Mouse (Mus musculus): ENCODE results near the gene Dgcr6. TPM values are rescaled to one million over a fixed set of nuclear protein-coding genes. Genes with fewer than 3 reads are reported as not detected.
A peak's percentile ranks its signal among the peaks of the same experiment; 100 is the strongest.

The Dgcr6 gene
- polyA plus RNA-seq, 1 experiment from 2014 or later, result 82.8 TPM

DNA sequence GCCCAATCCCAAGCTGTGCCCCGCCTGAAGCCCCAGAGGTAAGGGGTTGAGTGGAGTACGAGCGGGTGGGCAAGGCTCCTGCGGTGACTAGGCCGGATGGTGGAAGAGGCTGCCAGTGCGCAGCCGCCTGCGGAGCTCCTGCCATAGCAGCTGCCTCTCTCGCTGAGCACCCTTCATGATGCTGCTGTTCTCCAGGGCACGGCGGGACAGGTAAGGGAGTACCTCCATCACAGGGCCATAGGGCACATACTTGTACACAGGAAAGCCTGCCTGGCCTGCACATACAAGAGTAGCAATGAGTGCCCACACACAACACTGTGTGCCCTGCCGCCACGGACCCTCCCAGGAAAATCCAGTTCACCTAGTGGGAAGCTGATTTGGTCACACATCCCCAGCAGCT is 19.4 kb downstream of the Dgcr6 start:
- Histone ChIP-seq H3K36me3 (ENCODE audit: control insufficient read depth, insufficient read depth, low read length) (peaks cover 12% of the 10 kb centered on the region), H3K27me3 (ENCODE audit: control insufficient read depth, insufficient read depth, low read length) (no peaks in the 10 kb centered on the region), H3K9ac (ENCODE audit: low read length) (no peak overlapping the region), H3K4me1 (replicated peaks; ENCODE audit: control insufficient read depth, insufficient read depth) (no peaks in the 10 kb centered on the region), H3K27ac (replicated peaks) (no peak overlapping the region), H3K4me3 (ENCODE audit: low read depth, low read length) (no peak overlapping the region), H3K4me2 (replicated peaks; ENCODE audit: low read depth) (no peak overlapping the region), H3K9me3 (ENCODE audit: control insufficient read depth, low read length) (no peaks in the 10 kb centered on the region)
- DNase-seq (ENCODE audit: low spot score) (no peak), ATAC-seq (ENCODE audit: low FRiP score, low TSS enrichment) (no peak)
- WGBS, result 98% methylated on average over 13 of the region's 13 CpGs
- no peak for TF ChIP-seq EP300 (optimal IDR thresholded peaks at IDR 0.05)
- TF ChIP-seq CTCF (IDR thresholded peaks at IDR 0.05; ENCODE audit: low read depth), result no peak

DNA sequence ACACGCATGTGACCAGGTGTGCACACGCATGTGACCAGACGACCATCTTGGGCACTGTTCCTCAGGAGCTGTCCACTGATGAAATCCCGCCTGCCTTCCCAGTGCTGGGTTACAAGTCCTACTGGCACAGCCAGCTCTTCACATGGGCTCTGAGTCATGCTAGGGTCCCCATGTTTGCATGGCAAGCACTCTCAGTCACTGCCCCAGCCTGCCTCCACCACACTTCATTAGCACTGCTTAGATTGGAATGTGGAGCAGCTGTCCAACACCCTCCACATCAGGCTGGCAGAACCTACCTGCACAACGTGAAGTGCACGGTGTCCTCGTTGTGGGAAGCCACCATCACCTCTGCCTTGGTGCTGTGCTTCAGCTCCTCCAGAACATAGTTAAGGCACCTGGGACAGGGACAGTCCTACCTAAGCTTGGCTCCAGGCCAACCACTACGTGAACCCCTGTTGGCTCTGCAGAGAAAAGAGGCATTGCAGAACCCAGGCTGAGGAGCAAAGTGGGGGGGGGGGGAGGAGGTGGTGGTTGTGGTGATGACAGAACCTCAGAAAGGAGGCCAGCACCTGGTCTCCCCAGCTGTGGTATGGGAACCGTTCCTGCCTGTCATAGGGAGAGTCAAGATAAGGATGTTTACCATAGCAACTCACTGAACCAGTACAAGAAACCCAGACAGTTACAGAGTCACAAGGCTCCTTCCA is 20.8 kb downstream of the Dgcr6 start:
- Histone ChIP-seq H3K36me3 (ENCODE audit: control insufficient read depth, insufficient read depth, low read length) (peaks cover 10% of the 10 kb centered on the region), H3K4me2 (replicated peaks; ENCODE audit: low read depth) (no peak overlapping the region), H3K27ac (replicated peaks) (peak overlapping the region; percentile 61), H3K27me3 (ENCODE audit: control insufficient read depth, insufficient read depth, low read length) (no peaks in the 10 kb centered on the region), H3K4me1 (replicated peaks; ENCODE audit: control insufficient read depth, insufficient read depth) (no peaks in the 10 kb centered on the region), H3K4me3 (ENCODE audit: low read depth, low read length) (no peak overlapping the region), H3K9me3 (ENCODE audit: control insufficient read depth, low read length) (no peaks in the 10 kb centered on the region), H3K9ac (ENCODE audit: low read length) (no peak overlapping the region)
- TF ChIP-seq CTCF (IDR thresholded peaks at IDR 0.05; ENCODE audit: low read depth), result no peak
- TF ChIP-seq EP300 (optimal IDR thresholded peaks at IDR 0.05), result no peak
- 62% methylated on average over 9 of the region's 9 CpGs for WGBS
- DNase-seq (ENCODE audit: low spot score) (peak; percentile 41), ATAC-seq (ENCODE audit: low FRiP score, low TSS enrichment) (peak; percentile 51)

DNA sequence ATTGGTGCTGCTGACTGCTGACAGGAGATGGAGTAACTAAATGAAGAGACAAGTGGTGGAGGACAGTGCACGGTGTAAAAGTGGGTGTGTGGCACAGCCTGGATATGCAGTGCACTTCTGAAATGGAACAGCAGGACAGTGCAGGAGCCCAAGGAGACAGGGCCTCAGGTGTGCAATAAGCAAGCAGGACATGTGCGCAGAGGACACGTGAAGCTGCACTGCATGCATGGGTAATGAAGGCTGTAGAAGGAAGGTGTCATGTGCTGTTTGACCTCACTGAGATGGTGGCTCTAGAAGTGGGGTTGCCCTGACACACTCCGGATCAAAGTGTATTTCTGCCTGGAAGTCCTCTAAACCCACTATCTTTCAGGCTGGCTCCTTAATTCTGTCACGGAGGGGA is 22.0 kb downstream of the Dgcr6 start:
- no peaks in the 10 kb centered on the region for H3K27me3 ChIP-seq (ENCODE audit: control insufficient read depth, insufficient read depth, low read length)
- H3K27ac ChIP-seq (replicated peaks), result peak overlapping the region; percentile 61
- no peak for ATAC-seq (ENCODE audit: low FRiP score, low TSS enrichment)
- no peak for DNase-seq (ENCODE audit: low spot score)
- H3K36me3 ChIP-seq (ENCODE audit: control insufficient read depth, insufficient read depth, low read length), result peaks cover 10% of the 10 kb centered on the region
- H3K9me3 ChIP-seq (ENCODE audit: control insufficient read depth, low read length), result no peaks in the 10 kb centered on the region
- no peak overlapping the region for H3K4me2 ChIP-seq (replicated peaks; ENCODE audit: low read depth)
- no peak overlapping the region for H3K9ac ChIP-seq (ENCODE audit: low read length)
- WGBS, result 78% methylated on average over 5 of the region's 5 CpGs
- H3K4me3 ChIP-seq (ENCODE audit: low read depth, low read length), result no peak overlapping the region
- H3K4me1 ChIP-seq (replicated peaks; ENCODE audit: control insufficient read depth, insufficient read depth), result no peaks in the 10 kb centered on the region
- TF ChIP-seq CTCF (IDR thresholded peaks at IDR 0.05; ENCODE audit: low read depth) (no peak), EP300 (optimal IDR thresholded peaks at IDR 0.05) (no peak)

- DNase-seq (ENCODE audit: low spot score) (no peak), ATAC-seq (ENCODE audit: low FRiP score, low TSS enrichment) (no peak)
- H3K36me3 ChIP-seq (ENCODE audit: control insufficient read depth, insufficient read depth, low read length), result peaks cover 9% of the 10 kb centered on the region
- no peaks in the 10 kb centered on the region for H3K27me3 ChIP-seq (ENCODE audit: control insufficient read depth, insufficient read depth, low read length)
- no peak overlapping the region for H3K4me3 ChIP-seq (ENCODE audit: low read depth, low read length)
- WGBS, result 33% methylated on average over 3 of the region's 3 CpGs
- no peak overlapping the region for H3K4me2 ChIP-seq (replicated peaks; ENCODE audit: low read depth)
- TF ChIP-seq EP300 (optimal IDR thresholded peaks at IDR 0.05) (no peak), CTCF (IDR thresholded peaks at IDR 0.05; ENCODE audit: low read depth) (no peak)
- no peaks in the 10 kb centered on the region for H3K9me3 ChIP-seq (ENCODE audit: control insufficient read depth, low read length)
- no peaks in the 10 kb centered on the region for H3K4me1 ChIP-seq (replicated peaks; ENCODE audit: control insufficient read depth, insufficient read depth)
- no peak overlapping the region for H3K9ac ChIP-seq (ENCODE audit: low read length)
- H3K27ac ChIP-seq (replicated peaks), result peak overlapping the region; percentile 61
These were observed 22.5 kb downstream of the Dgcr6 start for GRCm38 (mm10) chr16:18075201-18075600.

DNA sequence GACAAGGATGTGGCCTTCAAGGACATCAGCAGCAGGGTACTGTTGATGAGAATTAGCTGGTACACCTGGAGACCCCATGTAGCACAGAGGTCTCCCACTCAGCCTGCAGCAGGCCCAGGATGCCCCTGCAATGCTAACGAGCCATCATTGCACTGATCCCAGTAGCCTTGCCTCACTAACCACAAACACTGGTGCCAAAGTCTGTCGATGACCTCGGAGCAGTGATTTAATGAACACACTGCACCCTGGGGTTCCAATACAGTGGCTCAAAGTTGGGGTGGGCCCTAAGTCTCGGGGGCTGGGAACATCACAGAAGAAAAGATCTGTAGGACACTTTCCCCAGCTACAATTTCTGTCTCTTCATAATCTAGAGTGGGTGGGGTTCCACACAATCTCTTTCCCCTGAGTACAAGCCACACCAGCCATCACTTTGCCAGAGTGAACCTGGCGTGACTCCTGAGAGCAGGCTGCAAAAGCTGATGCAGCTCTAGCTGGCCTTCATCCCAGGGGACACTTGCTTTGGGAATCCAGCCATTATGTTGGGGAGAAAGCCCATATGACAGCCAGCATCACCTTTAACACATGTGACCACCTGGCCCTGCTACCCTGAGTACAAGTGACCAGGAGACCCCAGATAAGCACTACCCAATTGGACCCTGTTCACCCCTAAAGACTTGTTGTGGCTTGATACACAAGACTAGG is 25.8 kb downstream of the Dgcr6 start:
- Histone ChIP-seq H3K4me3 (ENCODE audit: low read depth, low read length) (no peak overlapping the region), H3K9ac (ENCODE audit: low read length) (no peak overlapping the region), H3K9me3 (ENCODE audit: control insufficient read depth, low read length) (no peaks in the 10 kb centered on the region), H3K4me1 (replicated peaks; ENCODE audit: control insufficient read depth, insufficient read depth) (no peaks in the 10 kb centered on the region), H3K27me3 (ENCODE audit: control insufficient read depth, insufficient read depth, low read length) (no peaks in the 10 kb centered on the region), H3K4me2 (replicated peaks; ENCODE audit: low read depth) (no peak overlapping the region), H3K36me3 (ENCODE audit: control insufficient read depth, insufficient read depth, low read length) (no peaks in the 10 kb centered on the region), H3K27ac (replicated peaks) (no peak overlapping the region)
- ATAC-seq (ENCODE audit: low FRiP score, low TSS enrichment) (no peak), DNase-seq (ENCODE audit: low spot score) (no peak)
- TF ChIP-seq EP300 (optimal IDR thresholded peaks at IDR 0.05) (no peak), CTCF (IDR thresholded peaks at IDR 0.05; ENCODE audit: low read depth) (no peak)
- WGBS, result 91% methylated on average over 5 of the region's 5 CpGs

DNA sequence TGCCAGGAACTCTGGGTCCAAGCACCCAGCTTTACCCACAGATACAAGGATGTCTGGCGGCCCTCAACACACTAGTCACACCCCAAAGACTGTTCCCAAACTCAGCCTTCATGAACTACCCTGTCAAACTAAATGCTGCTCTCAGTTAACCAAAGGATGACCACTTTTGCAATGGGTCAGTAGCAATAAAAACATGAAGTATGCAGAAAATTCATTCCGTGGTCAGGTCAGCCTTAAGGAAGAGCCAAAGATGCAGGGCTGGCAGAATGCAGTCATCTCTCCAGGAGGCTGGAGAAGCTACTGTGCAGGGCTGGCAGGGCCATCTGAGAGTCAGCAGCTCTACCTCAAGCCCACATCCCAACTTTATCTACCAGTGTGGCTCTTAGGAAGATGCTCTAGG is 26.6 kb downstream of the Dgcr6 start:
- WGBS, result 85% methylated on average over 2 of the region's 2 CpGs
- H3K9ac ChIP-seq (ENCODE audit: low read length), result no peak overlapping the region
- no peaks in the 10 kb centered on the region for H3K27me3 ChIP-seq (ENCODE audit: control insufficient read depth, insufficient read depth, low read length)
- H3K4me1 ChIP-seq (replicated peaks; ENCODE audit: control insufficient read depth, insufficient read depth), result no peaks in the 10 kb centered on the region
- H3K27ac ChIP-seq (replicated peaks), result no peak overlapping the region
- no peak overlapping the region for H3K4me2 ChIP-seq (replicated peaks; ENCODE audit: low read depth)
- no peaks in the 10 kb centered on the region for H3K9me3 ChIP-seq (ENCODE audit: control insufficient read depth, low read length)
- no peak for ATAC-seq (ENCODE audit: low FRiP score, low TSS enrichment)
- TF ChIP-seq EP300 (optimal IDR thresholded peaks at IDR 0.05) (no peak), CTCF (IDR thresholded peaks at IDR 0.05; ENCODE audit: low read depth) (no peak)
- H3K4me3 ChIP-seq (ENCODE audit: low read depth, low read length), result no peak overlapping the region
- no peak for DNase-seq (ENCODE audit: low spot score)
- H3K36me3 ChIP-seq (ENCODE audit: control insufficient read depth, insufficient read depth, low read length), result no peaks in the 10 kb centered on the region
